Comparison of ENCODE assay signal across 8 mouse cellular contexts in the genomic region with DNA sequence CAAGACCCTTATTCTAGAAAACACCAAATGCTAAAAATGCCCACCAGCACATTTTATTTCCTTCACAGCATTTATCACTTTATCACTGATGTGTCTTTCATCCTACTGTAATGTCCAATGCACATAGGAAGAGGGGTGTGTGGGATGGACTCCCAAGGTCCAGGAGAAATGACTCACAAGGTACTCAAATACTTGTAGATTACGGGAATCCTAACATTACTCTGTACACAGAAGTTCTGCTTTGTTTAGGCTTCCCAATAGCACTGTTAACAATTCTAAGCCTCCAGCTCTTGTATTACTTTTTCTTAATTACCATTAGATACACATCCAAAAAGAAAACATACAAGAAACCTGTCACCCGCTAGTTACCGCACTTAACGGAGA. TPM values are rescaled to one million over a fixed set of nuclear protein-coding genes. Genes with fewer than 3 reads are reported as not detected.
DNase-seq lines count a peak whose midpoint lies in the region; ATAC-seq and TF ChIP-seq lines count a peak whose summit lies in the region.

No protein-coding gene starts in this region.

- no peaks in the 10 kb centered on the region for H3K27me3 ChIP-seq in heart, embryonic 11.5 days (ENCODE audit: control insufficient read depth, insufficient read depth, low read length)
- H3K27me3 ChIP-seq in E14TG2a.4 (ENCODE audit: insufficient read depth, low read length): no peaks in the 10 kb centered on the region
- H3K27me3 ChIP-seq in forebrain, embryonic 16.5 days (replicated peaks; ENCODE audit: control insufficient read depth, insufficient read depth, low read length): no peaks in the 10 kb centered on the region
- no peaks in the 10 kb centered on the region for H3K27me3 ChIP-seq in liver, embryonic 15.5 days

- peak overlapping the region; percentile 77 for H3K4me2 ChIP-seq in heart, embryonic 11.5 days
- H3K4me2 ChIP-seq in forebrain, embryonic 16.5 days (ENCODE audit: low read length): peak overlapping the region; percentile 84
- peak overlapping the region; percentile 89 for H3K4me2 ChIP-seq in liver, embryonic 15.5 days

- peak overlapping the region; percentile 99 for H3K27ac ChIP-seq in heart, embryonic 11.5 days (ENCODE audit: low read depth, low read length)
- H3K27ac ChIP-seq in forebrain, embryonic 16.5 days (ENCODE audit: low read length): peak overlapping the region; percentile 99; the same call in 1 of the 2 replicates
- H3K27ac ChIP-seq in liver, embryonic 15.5 days (replicated peaks): peak overlapping the region; percentile 92; the same call in 1 of the 2 replicates

- no peak for TF ChIP-seq CTCF in E14TG2a.4 (conservative IDR thresholded peaks at IDR 0.05; ENCODE audit: low read length)

- DNase-seq in heart, postnatal 14 days: no peak
- no peak for DNase-seq in right cerebral cortex, postnatal 4 days
- DNase-seq in embryo, embryonic 9.5 days (ENCODE audit: extremely low spot score): no peak
- no peak for DNase-seq in cerebellum, adult 8-10 months

- H3K4me3 ChIP-seq in heart, embryonic 11.5 days (ENCODE audit: low read depth, low read length): peak overlapping the region; percentile 85
- peak overlapping the region; percentile 91 for H3K4me3 ChIP-seq in E14TG2a.4 (replicated peaks; ENCODE audit: low read length)
- H3K4me3 ChIP-seq in forebrain, embryonic 16.5 days (replicated peaks; ENCODE audit: low read length): peak overlapping the region; percentile 91
- H3K4me3 ChIP-seq in liver, embryonic 15.5 days (replicated peaks): peak overlapping the region; percentile 90

- intact Hi-C loops in heart, postnatal 14 days (cut with DNase I): loop anchor here (5.0 kb wide), 3 partner anchors 55 to 120 kb away; no protein-coding TSS in a partner anchor

- no peaks in the 10 kb centered on the region for H3K4me1 ChIP-seq in heart, embryonic 11.5 days (ENCODE audit: control insufficient read depth, insufficient read depth, low read length)
- H3K4me1 ChIP-seq in E14TG2a.4 (replicated peaks; ENCODE audit: low read depth, low read length): peaks cover 41% of the 10 kb centered on the region
- peaks cover 19% of the 10 kb centered on the region for H3K4me1 ChIP-seq in forebrain, embryonic 16.5 days (replicated peaks; ENCODE audit: control insufficient read depth, insufficient read depth, low read length)
- H3K4me1 ChIP-seq in liver, embryonic 15.5 days (replicated peaks): peaks cover 21% of the 10 kb centered on the region

- WGBS in heart, embryonic 11.5 days (ENCODE audit: insufficient replicate concordance): under 1% methylated on average over 4 of the region's 4 CpGs
- 0% methylated on average over 4 of the region's 4 CpGs for WGBS in forebrain, embryonic 16.5 days
- WGBS in liver, embryonic 15.5 days (ENCODE audit: insufficient replicate concordance): under 1% methylated on average over 4 of the region's 4 CpGs

- H3K36me3 ChIP-seq in heart, embryonic 11.5 days (ENCODE audit: control insufficient read depth, insufficient read depth, low read length): no peaks in the 10 kb centered on the region
- no peaks in the 10 kb centered on the region for H3K36me3 ChIP-seq in E14TG2a.4 (ENCODE audit: insufficient read depth, low read length)
- H3K36me3 ChIP-seq in forebrain, embryonic 16.5 days (ENCODE audit: control insufficient read depth, insufficient read depth): no peaks in the 10 kb centered on the region
- H3K36me3 ChIP-seq in liver, embryonic 15.5 days (replicated peaks): no peaks in the 10 kb centered on the region

- peak overlapping the region; percentile 99 for H3K9ac ChIP-seq in heart, embryonic 11.5 days (ENCODE audit: low read depth, low read length)
- peak overlapping the region; percentile 99 for H3K9ac ChIP-seq in forebrain, embryonic 16.5 days (replicated peaks; ENCODE audit: low read depth, low read length)
- H3K9ac ChIP-seq in liver, embryonic 15.5 days: peak overlapping the region; percentile 93

- no peaks in the 10 kb centered on the region for H3K9me3 ChIP-seq in heart, embryonic 11.5 days (replicated peaks; ENCODE audit: control insufficient read depth, low read length)
- peaks cover 18% of the 10 kb centered on the region for H3K9me3 ChIP-seq in E14TG2a.4 (ENCODE audit: low read length)
- H3K9me3 ChIP-seq in forebrain, embryonic 16.5 days (ENCODE audit: control insufficient read depth, low read length): no peaks in the 10 kb centered on the region
- no peaks in the 10 kb centered on the region for H3K9me3 ChIP-seq in liver, embryonic 15.5 days (replicated peaks)

- ATAC-seq in heart, embryonic 11.5 days (replicated peaks; ENCODE audit: insufficient number of reproducible peaks, low FRiP score, low TSS enrichment): no peak
- ATAC-seq in forebrain, embryonic 16.5 days: no peak
- ATAC-seq in liver, embryonic 15.5 days (ENCODE audit: insufficient read depth): no peak

RNA-seq across cellular contexts. Expression of gene Slc39a10, which starts 40.4 kb away (rescaled TPM):
- polyA plus RNA-seq in heart, embryonic 11.5 days (2014; fragmentation: Nextera tagmentation; extraction: Ambion mirVana): 48.0 and 50.5 TPM in 2 replicates
- total RNA-seq in heart, postnatal 14 days (2021): 10 to 100 TPM; 14.0 to 15.1 TPM
- 59.4 and 64.7 TPM in 2 replicates for polyA plus RNA-seq in forebrain, embryonic 16.5 days (2015; fragmentation: Nextera tagmentation; extraction: Ambion mirVana)
- polyA plus RNA-seq in liver, embryonic 15.5 days (2015; fragmentation: Nextera tagmentation; extraction: Ambion mirVana): 2.7 and 3.1 TPM in 2 replicates

Comparison
In these comparisons a context has a peak if more than half of its experiments do, and no peak if none do; other contexts are left out.
1. RNA of gene Slc39a10, which starts 40.4 kb away (polyA plus RNA-seq): 59.4 to 64.7 TPM in forebrain, embryonic 16.5 days and 48.0 to 50.5 TPM in heart, embryonic 11.5 days; 2.7 to 3.1 TPM in liver, embryonic 15.5 days; every median in the first group is over 10 times any median in the second.
2. Peak in every context shown above with its lines, with median percentiles within 50 percentile points of each other: H3K27ac ChIP-seq, H3K4me2 ChIP-seq, H3K4me3 ChIP-seq and H3K9ac ChIP-seq.